Mouse (Mus musculus) embryonic facial prominence, embryonic 13.5 days (tissue): ENCODE data around the gene Zfr2. TPM values are rescaled to one million over a fixed set of nuclear protein-coding genes. Genes with fewer than 3 reads are reported as not detected.
A peak's percentile ranks its signal among the peaks of the same experiment; 100 is the strongest.

Source experiments
- ATAC-seq: fragments of 200-750 bp; cut with Nextera tagmentation; 2 replicates; pipeline ENCODE4 v1.8.0; 2017; ENCODE audit warnings: low read depth; ENCODE audit not compliant: insufficient number of reproducible peaks, insufficient read depth, low FRiP score, low TSS enrichment
- H3K27ac ChIP-seq: fragments of 300-500 bp; sonication (generic); 2 replicates; pipeline ENCODE4 v1.5.1; 2015; ENCODE audit warnings: moderate library complexity, mild to moderate bottlenecking, inconsistent platforms
- H3K27me3 ChIP-seq: fragments of 300-500 bp; sonication (generic); 2 replicates; pipeline ENCODE4 v1.6.1; 2015; ENCODE audit warnings: mild to moderate bottlenecking, inconsistent platforms
- H3K36me3 ChIP-seq: fragments of 300-500 bp; sonication (generic); 2 replicates; pipeline ENCODE4 v1.6.1; 2015; ENCODE audit warnings: mild to moderate bottlenecking, inconsistent platforms
- H3K4me1 ChIP-seq: fragments of 300-500 bp; sonication (generic); 2 replicates; pipeline ENCODE4 v1.6.1; 2015; ENCODE audit warnings: inconsistent platforms
- H3K4me2 ChIP-seq: fragments of 300-500 bp; sonication (generic); 2 replicates; pipeline ENCODE4 v1.6.1; 2015; ENCODE audit warnings: moderate library complexity, mild to moderate bottlenecking, inconsistent platforms
- H3K4me3 ChIP-seq: fragments of 300-500 bp; sonication (generic); 2 replicates; pipeline ENCODE4 v1.5.1; 2015; ENCODE audit warnings: mild to moderate bottlenecking, inconsistent platforms
- H3K9ac ChIP-seq: fragments of 300-500 bp; sonication (generic); 2 replicates; pipeline ENCODE4 v1.6.1; 2015; ENCODE audit warnings: mild to moderate bottlenecking, inconsistent platforms
- H3K9me3 ChIP-seq: fragments of 300-500 bp; sonication (generic); 2 replicates; pipeline ENCODE4 v1.6.1; 2016; ENCODE audit warnings: inconsistent platforms
- WGBS: fragments of 180-500 bp; shearing (Covaris S2); methylation state at CpG from one replicate; pipeline ENCODE4 v1.1.7; 2015; ENCODE audit warnings: mixed read lengths; 5-methylcytosine and 5-hydroxymethylcytosine counted together
- microRNA-seq: library from miRNA; unstranded; fragments of <30 nt; microRNA quantifications from one replicate; pipeline ENCODE4, GENCODE M21; 2016
- polyA plus RNA-seq: library from polyadenylated mRNA; unstranded; fragments of >200 nt; fragmentation: Nextera tagmentation; extraction: Ambion mirVana; gene quantifications from 2 replicates; pipeline ENCODE4 v1.2.1, GENCODE M21; 2015

Gene Zfr2
- polyA plus RNA-seq, 1 experiment from 2014 or later, result 11.8 TPM

GRCm38 (mm10) chr10:81299585-81300351 lies 66.8 kb downstream of the Zfr2 start:
- ATAC-seq, result no peak

GRCm38 (mm10) chr10:81300352-81300907 lies 67.5 kb downstream of the Zfr2 start:
- ATAC-seq, result no peak
- no peak overlapping the region for H3K27ac ChIP-seq
- H3K4me2 ChIP-seq, result no peak overlapping the region
- WGBS, result 84% methylated on average over 9 of the region's 9 CpGs
- peaks cover 25% of the 10 kb centered on the region for H3K36me3 ChIP-seq
- no peaks in the 10 kb centered on the region for H3K9me3 ChIP-seq
- H3K4me3 ChIP-seq, result no peak overlapping the region
- H3K9ac ChIP-seq, result 0 out of 2 replicates have a peak overlapping the region, but pooled peaks have one; percentile 16
- peaks cover 30% of the 10 kb centered on the region for H3K4me1 ChIP-seq
- no peaks in the 10 kb centered on the region for H3K27me3 ChIP-seq

More at GRCm38 (mm10) chr10:81299585-81300351, 66.8 kb downstream of the Zfr2 start:
- 0 out of 2 replicates have a peak overlapping the region, but pooled peaks have one; percentile 4 for H3K27ac ChIP-seq
- no peak overlapping the region for H3K4me3 ChIP-seq
- peak overlapping the region; percentile 32; the same call in 1 of the 2 replicates for H3K9ac ChIP-seq
- H3K9me3 ChIP-seq, result no peaks in the 10 kb centered on the region
- peaks cover 36% of the 10 kb centered on the region for H3K4me1 ChIP-seq
- no peak overlapping the region for H3K4me2 ChIP-seq
- H3K27me3 ChIP-seq, result no peaks in the 10 kb centered on the region
- 86% methylated on average over 14 of the region's 14 CpGs for WGBS
- H3K36me3 ChIP-seq, result peaks cover 23% of the 10 kb centered on the region

DNA sequence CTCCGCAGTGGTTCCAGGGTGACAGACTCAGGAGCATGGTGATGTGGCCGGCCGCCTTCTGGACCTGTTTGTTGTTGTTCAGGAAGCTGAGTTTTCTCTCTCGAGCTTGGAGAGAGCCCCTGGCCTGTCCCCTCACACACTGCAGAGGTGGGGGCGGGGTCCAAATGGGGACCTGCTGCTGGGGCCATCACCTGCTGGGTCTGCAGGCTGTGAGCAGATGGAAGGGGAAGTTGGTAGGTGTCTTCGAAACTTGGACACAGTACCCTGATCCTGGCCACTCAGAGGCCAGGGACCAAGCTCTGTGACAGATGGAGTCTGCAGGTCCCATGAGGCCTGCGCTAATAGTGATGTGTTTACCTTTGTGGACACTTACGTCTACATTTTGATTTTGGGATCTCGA lies 68.4 kb downstream of the Zfr2 start:
- Histone ChIP-seq H3K4me1 (peaks cover 30% of the 10 kb centered on the region), H3K27me3 (no peaks in the 10 kb centered on the region), H3K27ac (no peak overlapping the region), H3K4me2 (no peak overlapping the region), H3K9me3 (no peaks in the 10 kb centered on the region), H3K4me3 (no peak overlapping the region), H3K36me3 (peaks cover 32% of the 10 kb centered on the region), H3K9ac (no peak overlapping the region)
- WGBS, result 81% methylated on average over 9 of the region's 9 CpGs
- no peak for ATAC-seq

Small RNAs within 50 kb of the gene (microRNA-seq; reads per million reads assigned to microRNA genes)
- gene Mir3057, result 7.2 reads per million, percentile 24 among the genes with 10 or more reads in this experiment

Other genes with a start within 250 kb of the Zfr2 start
- gene Gng7, start 218.2 kb upstream of the Zfr2 start, polyA plus RNA-seq, result 11.3 and 13.1 TPM in 2 replicates
- gene Diras1, start 207.5 kb upstream of the Zfr2 start, polyA plus RNA-seq, result 0.80 and 1.0 TPM in 2 replicates
- gene Slc39a3, start 195.7 kb upstream of the Zfr2 start, polyA plus RNA-seq, result 22.6 and 22.7 TPM in 2 replicates
- 218 and 222 TPM in 2 replicates for gene Sgta, start 173.0 kb upstream of the Zfr2 start, polyA plus RNA-seq
- gene Thop1, start 163.1 kb upstream of the Zfr2 start, polyA plus RNA-seq, result 58.2 and 60.9 TPM in 2 replicates
- gene Creb3l3, start 134.3 kb upstream of the Zfr2 start, polyA plus RNA-seq, result 0.53 and 1.5 TPM in 2 replicates
- 196 and 213 TPM in 2 replicates for gene Map2k2, start 127.2 kb upstream of the Zfr2 start, polyA plus RNA-seq
- gene Zbtb7a, start 97.9 kb upstream of the Zfr2 start, polyA plus RNA-seq, result 27.0 and 27.9 TPM in 2 replicates
- gene Pias4, start 65.2 kb upstream of the Zfr2 start, polyA plus RNA-seq, result 58.1 and 60.9 TPM in 2 replicates
- gene Eef2, start 56.5 kb upstream of the Zfr2 start, polyA plus RNA-seq, result 622 and 633 TPM in 2 replicates
- gene Dapk3, start 50.1 kb upstream of the Zfr2 start, polyA plus RNA-seq, result 57.1 and 60.1 TPM in 2 replicates
- not detected in 2 replicates for gene 4930442H23Rik, start 49.3 kb upstream of the Zfr2 start, polyA plus RNA-seq
- not detected in 2 replicates for gene Nmrk2, start 31.1 kb upstream of the Zfr2 start, polyA plus RNA-seq
- gene Atcay, start 2.3 kb upstream of the Zfr2 start, polyA plus RNA-seq, result 1.3 and 1.8 TPM in 2 replicates
- gene Matk, start 19.8 kb downstream of the Zfr2 start, polyA plus RNA-seq, result 7.0 and 7.4 TPM in 2 replicates
- gene Mrpl54, start 33.8 kb downstream of the Zfr2 start, polyA plus RNA-seq, result 197 and 202 TPM in 2 replicates
- 61.9 and 67.9 TPM in 2 replicates for gene Apba3, start 33.8 kb downstream of the Zfr2 start, polyA plus RNA-seq
- 5.0 and 7.2 TPM in 2 replicates for gene Tjp3, start 58.4 kb downstream of the Zfr2 start, polyA plus RNA-seq
- gene Pip5k1c, start 59.8 kb downstream of the Zfr2 start, polyA plus RNA-seq, result 56.0 and 57.6 TPM in 2 replicates
- gene Cactin, start 87.9 kb downstream of the Zfr2 start, polyA plus RNA-seq, result 43.2 and 46.9 TPM in 2 replicates
- 7.1 and 7.3 TPM in 2 replicates for gene Tbxa2r, start 95.6 kb downstream of the Zfr2 start, polyA plus RNA-seq
- gene Gipc3, start 110.1 kb downstream of the Zfr2 start, polyA plus RNA-seq, result 0.13 TPM in 1 of 2 replicates, not detected in the other
- gene Hmg20b, start 117.3 kb downstream of the Zfr2 start, polyA plus RNA-seq, result 109 and 113 TPM in 2 replicates
- gene Mfsd12, start 124.3 kb downstream of the Zfr2 start, polyA plus RNA-seq, result 10.7 and 11.0 TPM in 2 replicates
- gene 4930404N11Rik, start 132.7 kb downstream of the Zfr2 start, polyA plus RNA-seq, result 1.0 and 1.2 TPM in 2 replicates
- gene Fzr1, start 145.4 kb downstream of the Zfr2 start, polyA plus RNA-seq, result 102 and 119 TPM in 2 replicates
- 67.8 and 71.8 TPM in 2 replicates for gene Dohh, start 151.3 kb downstream of the Zfr2 start, polyA plus RNA-seq
- 4.1 and 5.0 TPM in 2 replicates for gene Gm48551, start 151.3 kb downstream of the Zfr2 start, polyA plus RNA-seq
- 1.2 and 1.5 TPM in 2 replicates for gene Gm48552, start 155.8 kb downstream of the Zfr2 start, polyA plus RNA-seq
- 3.1 and 7.1 TPM in 2 replicates for gene Smim24, start 159.9 kb downstream of the Zfr2 start, polyA plus RNA-seq
- gene Nfic, start 222.5 kb downstream of the Zfr2 start, polyA plus RNA-seq, result 87.0 and 96.1 TPM in 2 replicates
- 2.1 and 2.5 TPM in 2 replicates for gene Celf5, start 249.6 kb downstream of the Zfr2 start, polyA plus RNA-seq